Mouse (Mus musculus): ENCODE data around the gene Wwox. TPM values are rescaled to one million over a fixed set of nuclear protein-coding genes. Genes with fewer than 3 reads are reported as not detected.

Wwox gene
- total RNA-seq, 2 experiments from 2014 or later: 10.5 to 12.5 TPM

DNA sequence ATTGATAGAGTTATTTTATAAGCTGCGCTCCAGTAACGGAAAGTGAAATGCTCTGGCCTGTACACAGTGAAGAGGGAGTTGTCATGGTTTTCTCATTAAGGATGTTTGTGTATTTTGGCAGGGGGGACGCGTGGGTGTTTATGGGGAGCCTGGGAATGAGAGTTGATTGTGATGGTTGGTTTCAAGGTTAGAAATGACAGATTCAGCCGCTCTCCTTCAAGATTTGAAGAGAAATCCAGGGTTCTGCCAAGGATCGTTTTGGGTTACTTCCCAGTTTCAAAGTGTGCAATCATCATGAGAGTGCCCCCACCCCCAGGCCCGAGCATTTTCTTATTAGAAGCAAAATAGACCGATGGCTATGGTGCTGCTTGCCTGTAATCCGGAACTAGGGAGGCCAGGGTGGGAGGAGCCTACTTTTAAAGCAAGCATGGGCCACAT lies 231.8 kb downstream of the Wwox start:
- peak in 1 of 2 experiments; percentile 16 for DNase-seq

- no peak for DNase-seq
Observed at GRCm38 (mm10) chr8:114673416-114673815, 234.0 kb downstream of the Wwox start.

DNA sequence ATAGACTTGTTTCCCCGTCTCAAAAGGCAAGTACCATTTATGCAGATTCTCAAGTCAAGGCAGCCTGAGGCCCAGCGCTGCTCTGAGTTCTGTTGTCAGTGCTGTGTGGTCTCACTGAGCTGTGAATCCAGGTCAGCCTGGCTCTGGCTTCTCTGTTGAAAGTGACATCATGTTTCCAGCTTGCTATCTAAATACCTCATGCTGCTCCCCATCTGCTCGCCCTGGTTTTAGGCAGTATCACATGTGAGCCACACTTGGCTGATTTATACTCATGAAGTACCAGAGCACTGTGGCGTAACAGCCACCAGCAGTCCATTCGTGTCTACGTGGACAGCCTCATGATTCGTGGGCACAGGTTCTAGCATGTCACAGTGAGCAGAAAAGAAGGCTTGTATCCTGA lies 235.7 kb downstream of the Wwox start:
- no peak for DNase-seq

DNA sequence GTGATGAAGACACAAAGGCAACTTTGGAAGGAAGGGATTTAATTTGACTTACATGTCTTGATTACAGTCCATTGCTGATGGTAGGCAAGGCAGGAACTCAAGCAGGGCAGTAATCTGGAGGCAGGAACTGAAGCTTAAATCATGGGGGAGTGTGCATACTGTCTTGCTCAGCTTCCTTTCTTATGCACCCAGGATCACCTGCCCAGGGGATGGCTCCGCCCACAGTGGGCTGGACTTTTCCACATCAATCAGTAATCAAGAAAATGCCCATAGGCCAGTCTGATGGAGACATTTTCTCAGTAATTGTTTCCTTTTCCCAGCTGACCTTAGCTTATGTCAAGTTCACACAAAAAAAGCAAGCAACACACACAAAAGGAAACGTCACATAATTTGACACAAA lies 237.5 kb downstream of the Wwox start:
- DNase-seq: no peak

- no peak for DNase-seq
Observed at GRCm38 (mm10) chr8:114677551-114678127, 238.2 kb downstream of the Wwox start.

DNA sequence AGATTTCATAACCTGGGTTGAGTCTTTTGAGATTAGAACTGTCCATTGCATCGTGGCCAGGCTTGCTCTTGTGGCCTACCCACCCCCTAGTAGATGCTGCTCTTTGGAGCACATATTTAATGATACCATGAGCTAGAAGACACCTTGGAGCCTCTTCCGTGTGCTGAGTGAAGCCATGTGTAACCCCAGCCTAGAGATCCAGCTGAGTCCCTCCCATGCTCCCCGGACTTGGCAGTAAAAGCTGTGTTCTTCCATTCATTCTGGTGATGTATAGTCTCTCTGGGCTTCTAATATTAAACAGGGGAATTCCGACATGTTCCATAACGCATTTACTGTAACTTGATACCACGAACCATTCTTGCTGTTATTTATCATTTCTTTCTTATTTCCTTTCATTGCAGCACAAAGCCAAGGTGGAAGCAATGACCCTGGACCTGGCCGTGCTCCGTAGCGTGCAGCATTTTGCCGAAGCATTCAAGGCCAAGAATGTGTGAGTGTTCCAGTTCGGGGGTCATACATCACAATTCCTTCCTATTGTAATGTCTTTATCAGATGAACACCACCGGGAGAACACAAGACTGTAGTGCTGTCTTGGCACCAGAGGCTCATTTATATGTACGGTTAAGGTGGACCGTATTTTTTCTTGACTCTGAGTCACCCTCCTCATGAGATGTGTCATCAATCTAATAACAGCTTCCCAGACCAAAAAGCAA lies 240.1 kb downstream of the Wwox start:
- no peak for DNase-seq

DNA sequence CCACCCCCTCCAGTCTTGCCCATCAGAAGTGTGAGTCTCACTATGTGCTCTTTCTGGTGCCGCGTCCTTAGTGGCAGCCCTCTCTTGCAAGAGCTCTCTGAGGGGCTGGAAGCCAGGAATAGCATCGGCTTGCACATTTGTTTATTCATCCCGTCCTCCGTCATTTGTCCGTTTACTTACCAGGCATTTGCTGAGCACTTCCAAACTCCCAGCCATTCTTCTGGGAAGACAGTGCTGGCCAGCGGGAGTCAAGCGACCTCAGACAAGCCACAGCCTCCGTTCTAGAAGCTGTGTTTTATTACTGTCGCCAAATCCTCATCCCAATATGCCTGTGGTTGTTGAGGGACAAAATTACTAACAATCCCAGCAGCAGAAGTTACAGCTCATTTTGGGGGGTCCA lies 241.7 kb downstream of the Wwox start:
- DNase-seq: no peak

DNA sequence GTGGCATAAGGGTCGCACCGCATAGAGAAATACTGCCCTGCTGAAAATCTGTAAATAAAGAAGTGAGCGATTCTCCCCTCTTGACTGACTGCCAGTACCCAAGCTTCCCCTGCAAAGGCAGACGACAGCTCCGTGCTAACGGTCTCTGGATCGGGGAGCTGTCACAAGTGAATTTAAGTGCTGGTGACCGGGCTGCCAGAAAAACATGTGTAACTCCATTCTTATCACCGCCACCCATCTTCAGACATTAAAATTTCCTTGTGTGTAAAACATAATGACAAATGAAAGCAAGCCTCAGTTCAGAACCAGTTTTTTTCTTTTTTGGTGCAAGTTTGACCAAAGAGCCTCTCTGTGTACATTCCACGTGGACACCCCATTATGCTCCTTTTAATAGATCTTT lies 242.7 kb downstream of the Wwox start:
- no peak for DNase-seq

DNA sequence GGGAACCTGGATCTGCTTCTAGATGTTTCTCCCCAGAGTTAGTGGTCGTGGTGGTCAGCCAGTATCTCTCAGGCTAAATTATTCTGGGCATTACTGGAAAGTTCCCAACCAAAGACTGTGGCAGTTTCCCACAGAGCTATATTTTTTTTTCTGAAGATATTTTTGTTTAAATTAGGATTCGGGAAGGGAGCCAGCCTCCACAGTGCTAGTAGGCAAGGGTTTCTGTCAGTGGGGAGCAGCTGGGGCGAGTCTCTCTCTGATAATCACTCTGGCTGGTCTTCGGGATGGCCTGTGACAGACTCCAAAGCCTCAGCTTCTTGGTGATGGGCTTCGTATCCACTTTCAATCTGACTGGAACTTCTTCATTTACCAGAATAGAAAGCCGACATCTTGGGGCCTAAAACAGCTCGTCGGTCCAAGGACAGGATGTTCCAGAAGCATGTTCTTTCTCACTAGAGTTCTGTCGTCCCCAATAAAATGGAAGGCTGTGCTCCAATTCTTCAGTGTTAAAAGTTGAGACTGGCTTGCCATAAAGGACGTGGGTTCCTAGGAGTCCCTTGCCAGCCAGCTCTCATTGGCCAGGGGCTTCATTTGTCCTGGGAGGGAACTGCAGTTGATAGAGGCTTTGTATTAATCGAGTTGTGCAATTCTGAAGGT lies 244.7 kb downstream of the Wwox start:
- no peak for DNase-seq

DNA sequence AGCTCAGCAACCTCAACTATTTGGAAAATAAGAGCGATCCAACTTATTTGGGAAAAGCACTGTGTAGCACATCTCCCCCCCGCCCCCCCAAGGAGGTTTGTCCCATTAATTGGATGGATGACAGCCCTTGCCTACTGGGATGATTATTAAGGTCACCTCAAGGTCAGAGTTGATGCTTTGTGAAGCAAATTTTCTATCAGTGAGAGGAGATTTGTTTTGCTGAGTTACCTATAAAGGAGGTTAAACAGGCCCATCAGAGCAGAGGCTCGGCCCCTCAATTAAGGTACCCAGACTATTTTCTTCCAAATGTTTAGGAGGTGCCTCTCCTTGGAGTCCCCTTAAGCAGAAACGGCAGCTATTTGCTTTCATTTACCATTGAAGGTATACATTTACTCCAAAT lies 247.0 kb downstream of the Wwox start:
- no peak for DNase-seq

DNA sequence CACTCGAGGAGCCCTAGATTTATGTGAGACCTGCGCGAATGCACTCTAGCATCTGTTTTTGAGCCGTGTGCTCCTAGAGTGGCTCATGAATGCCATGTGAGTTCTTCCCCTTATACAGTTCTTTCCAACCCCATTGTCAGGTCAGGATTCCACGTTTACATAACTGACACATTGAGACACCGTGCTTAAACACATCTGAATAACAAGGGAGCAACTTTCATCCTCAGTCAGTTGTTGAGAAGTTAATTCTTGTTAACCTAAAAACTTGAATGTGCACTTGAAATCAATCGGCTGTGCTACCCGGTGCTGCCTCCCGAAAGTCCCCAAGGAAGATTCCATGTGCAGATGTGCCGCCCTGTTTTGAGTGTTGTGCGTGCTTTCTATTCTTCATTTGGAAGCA lies 249.3 kb downstream of the Wwox start:
- no peak for DNase-seq

GRCm38 (mm10) chr8:114694566-114695198 lies 255.2 kb downstream of the Wwox start:
- no peak for DNase-seq

DNA sequence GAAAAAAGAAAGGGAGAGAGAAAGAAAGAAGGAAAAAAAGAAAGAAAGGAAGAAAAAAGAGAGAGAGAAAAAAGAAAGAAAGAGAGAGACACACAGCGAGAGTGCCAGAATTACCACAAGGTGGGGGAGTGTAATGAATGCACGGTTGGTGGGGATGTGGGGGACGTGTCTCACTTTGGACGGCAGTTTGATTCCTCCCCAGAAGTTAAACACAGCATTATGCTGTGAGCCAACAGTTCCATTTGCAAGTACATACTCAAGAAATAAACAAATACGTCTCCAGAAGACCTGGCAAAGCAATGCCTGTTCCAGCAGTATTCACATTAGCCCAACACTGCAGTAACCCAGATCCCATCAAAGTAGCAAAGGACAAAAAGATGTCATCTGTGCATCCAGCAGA lies 264.1 kb downstream of the Wwox start:
- no peak for DNase-seq

DNA sequence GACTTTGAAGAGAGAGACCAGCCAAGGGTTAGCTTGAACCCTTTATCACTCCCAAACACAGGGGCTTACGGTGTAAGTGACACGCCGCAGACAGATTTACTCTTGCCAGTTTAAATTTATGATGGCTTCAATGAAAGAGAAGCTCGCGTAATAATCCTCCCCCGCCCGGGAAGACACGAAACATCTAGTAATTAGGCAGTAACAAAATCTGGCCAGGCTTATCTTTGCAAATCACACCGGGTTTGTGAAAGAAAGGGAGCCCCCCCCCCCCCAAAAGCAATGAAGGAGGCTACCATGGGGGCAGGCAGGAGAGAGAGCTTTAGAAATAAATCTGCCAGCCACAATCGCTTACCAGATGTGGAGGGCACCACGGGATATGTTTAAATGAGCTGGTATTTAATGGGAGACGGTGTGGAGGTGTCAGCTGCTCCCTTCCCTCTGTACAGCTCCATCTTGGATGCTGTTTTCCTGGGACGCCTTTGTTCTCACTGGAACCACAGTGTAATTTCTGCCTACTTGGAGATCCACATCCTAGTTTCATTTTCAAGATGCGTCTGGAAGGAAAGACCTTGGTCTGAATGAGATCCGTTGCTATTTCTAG lies 268.2 kb downstream of the Wwox start:
- no peak for DNase-seq

DNA sequence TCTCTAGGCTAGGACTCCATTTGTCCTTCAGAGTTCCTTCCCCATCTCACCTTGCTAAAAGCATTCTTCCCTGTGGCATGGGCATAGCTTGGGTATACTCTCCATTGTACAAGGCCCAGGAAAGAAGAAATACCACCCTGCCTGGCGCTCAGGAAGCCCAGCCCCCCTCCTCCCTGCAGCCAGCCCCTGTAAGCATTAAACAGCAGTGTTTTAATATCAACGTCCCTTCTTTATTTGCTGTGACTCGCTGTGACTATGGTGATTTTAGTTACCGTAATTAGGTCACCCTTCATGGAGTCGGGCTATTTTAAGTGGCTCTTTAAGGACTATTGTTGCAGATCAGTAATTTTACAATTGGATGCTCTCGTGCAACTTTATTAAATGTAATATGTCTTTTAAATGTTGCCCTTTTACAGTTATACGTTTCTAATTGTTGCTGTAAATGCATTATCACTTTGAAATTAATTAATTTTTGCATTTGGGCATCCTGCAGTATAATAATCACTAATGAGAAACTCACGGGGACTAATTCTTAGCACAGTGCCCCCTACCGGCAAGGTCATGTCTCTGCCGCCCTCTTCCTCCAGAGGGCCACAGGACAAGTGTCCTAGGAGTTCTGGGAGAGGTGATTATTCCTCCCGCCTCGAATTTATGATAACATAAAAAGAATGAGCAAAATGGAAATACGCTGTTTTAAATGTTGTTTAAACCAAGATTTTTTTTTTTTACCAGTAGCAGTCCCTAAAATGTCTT lies 276.0 kb downstream of the Wwox start:
- no peak for DNase-seq

DNA sequence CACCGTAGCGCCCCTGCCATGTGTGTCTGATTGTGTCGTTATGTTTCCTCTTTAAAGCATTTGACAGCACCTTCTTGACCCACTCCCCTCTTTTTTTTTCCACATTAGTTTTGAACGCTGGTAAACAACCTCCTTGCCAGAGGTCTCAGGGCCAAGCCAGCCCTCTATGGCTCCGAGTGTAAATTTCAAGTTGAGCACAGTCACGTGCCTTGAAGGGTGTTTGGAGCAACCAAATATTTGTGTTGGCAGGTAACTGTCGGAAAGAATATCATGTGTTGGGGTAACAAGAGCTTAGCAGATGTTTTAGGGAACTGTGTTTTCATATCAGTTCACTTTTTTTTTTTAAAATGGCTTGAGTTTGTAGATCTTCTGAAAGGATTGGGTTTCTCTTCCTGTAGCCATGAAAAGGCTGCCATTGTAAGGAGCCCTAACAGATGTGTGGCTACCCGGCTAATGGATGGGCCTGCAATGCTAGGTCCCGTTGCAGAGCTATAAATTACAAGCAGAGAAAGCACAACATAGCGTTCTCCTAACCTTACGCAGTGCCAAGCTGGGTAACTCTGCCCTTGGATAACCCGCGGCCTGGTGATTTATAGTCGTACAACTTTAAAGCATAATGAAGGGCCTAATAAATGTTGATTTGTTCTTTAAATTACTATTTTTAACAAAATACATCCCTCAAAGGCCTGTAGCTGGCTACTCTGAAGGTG lies 277.2 kb downstream of the Wwox start:
- no peak for DNase-seq

DNA sequence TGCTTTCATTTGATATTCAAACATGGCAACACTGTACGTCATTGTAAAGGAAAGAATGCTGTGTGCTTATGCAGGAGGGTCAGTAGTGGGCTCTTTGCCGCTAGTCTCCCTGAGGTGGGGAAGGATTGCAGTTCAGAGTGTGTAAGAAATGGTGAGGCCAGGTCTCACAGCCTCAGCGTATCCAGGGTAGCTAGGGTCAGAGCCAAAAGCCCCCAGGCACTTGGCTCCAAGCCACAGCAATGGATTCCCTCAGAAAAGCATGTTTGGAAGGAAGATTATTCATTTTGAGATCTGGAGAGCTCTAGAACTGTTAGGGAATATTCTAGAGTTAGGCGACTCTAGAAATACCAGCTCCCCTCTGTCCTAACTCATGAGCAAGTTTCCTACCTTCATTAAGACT lies 279.4 kb downstream of the Wwox start:
- DNase-seq: no peak

GRCm38 (mm10) chr8:114722611-114723010 lies 283.2 kb downstream of the Wwox start:
- DNase-seq: no peak

DNA sequence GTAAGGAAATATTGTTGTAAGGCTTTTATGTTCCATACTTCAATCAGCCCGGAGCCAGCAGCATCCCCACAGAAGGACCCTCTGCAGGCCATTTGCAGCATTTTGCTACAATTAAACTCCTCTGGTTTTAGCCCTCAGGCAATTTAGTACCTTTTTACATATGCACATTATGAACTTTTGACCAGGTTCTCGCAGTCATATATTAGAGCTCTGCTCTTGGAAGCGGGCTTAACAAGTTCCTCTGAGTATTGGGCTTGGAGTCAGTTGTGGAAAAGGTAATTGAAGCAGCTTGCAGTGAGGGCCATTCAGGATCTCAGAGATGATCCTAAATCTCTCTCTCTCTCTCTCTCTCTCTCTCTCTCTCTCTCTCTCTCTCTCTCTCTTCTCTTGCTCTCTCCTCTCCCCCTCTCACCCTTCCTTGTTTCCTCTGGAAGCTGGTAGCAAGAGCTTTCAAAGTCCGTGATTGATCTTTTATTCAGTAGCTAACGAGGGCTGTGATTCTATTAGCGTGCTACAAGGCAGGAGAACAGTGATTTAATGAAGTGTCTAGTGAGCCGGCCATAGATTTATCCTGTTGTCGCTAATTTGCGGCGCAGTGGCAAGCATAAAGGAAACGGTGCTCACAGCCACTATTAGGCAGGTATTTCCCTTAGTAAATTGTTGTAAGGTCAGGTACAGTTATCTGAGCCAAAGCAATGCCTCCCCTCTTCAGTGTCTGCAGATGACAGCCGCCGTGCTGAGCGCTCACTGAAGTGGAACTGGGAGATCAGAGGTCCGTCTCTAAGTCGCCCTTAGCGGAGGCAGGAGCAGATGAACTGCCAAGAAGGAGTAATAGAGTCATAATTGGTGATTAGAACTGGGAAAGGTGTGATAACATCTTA lies 292.0 kb downstream of the Wwox start:
- DNase-seq: no peak

GRCm38 (mm10) chr8:114743185-114743915 lies 303.9 kb downstream of the Wwox start:
- no peak for DNase-seq

Data from layer of hippocampus, postnatal 36 days (tissue).